29 mouse cellular contexts compared by ENCODE assay signal in genomic region chrX:11915984-11916383, GRCm38 (mm10).
A peak's percentile ranks its signal among the peaks of the same experiment; 100 is the strongest.
DNase-seq lines count a peak whose midpoint lies in the region; ATAC-seq and TF ChIP-seq lines count a peak whose summit lies in the region.
"Had no signal": no experiment of that assay in that cellular context is flagged by ENCODE, and none has a peak within 500 bp of the region (broad histone marks: within the 10 kb centered on the region; RNA-seq: fewer than 3 reads in every experiment).

No protein-coding gene starts in this region.

- no peak overlapping the region for H3K9ac ChIP-seq in embryonic facial prominence, embryonic 14.5 days (ENCODE audit: low read depth, low read length)
- H3K9ac ChIP-seq in hindbrain, postnatal 0 days (replicated peaks; ENCODE audit: low read length) = no peak overlapping the region
- H3K9ac ChIP-seq in hindbrain, embryonic 16.5 days (ENCODE audit: low read depth, low read length) = no peak overlapping the region
- H3K9ac ChIP-seq in neural tube, embryonic 13.5 days = no peak overlapping the region
- H3K9ac ChIP-seq in neural tube, embryonic 15.5 days (replicated peaks) = no peak overlapping the region
- no peak overlapping the region for H3K9ac ChIP-seq in forebrain, postnatal 0 days
- H3K9ac ChIP-seq: embryonic facial prominence, embryonic 15.5 days; heart, embryonic 15.5 days; hindbrain, embryonic 12.5 days; liver, embryonic 14.5 days had no signal

- H3K9me3 ChIP-seq in embryonic facial prominence, embryonic 14.5 days (ENCODE audit: control insufficient read depth, low read length) = no peaks in the 10 kb centered on the region
- H3K9me3 ChIP-seq in embryonic facial prominence, embryonic 10.5 days = no peaks in the 10 kb centered on the region
- H3K9me3 ChIP-seq in hindbrain, postnatal 0 days (ENCODE audit: low read length) = no peaks in the 10 kb centered on the region
- H3K9me3 ChIP-seq in hindbrain, embryonic 16.5 days (ENCODE audit: control insufficient read depth, low read length) = no peaks in the 10 kb centered on the region
- no peaks in the 10 kb centered on the region for H3K9me3 ChIP-seq in neural tube, embryonic 13.5 days
- no peaks in the 10 kb centered on the region for H3K9me3 ChIP-seq in neural tube, embryonic 15.5 days (replicated peaks)
- no peaks in the 10 kb centered on the region for H3K9me3 ChIP-seq in forebrain, postnatal 0 days (ENCODE audit: low read length)
- H3K9me3 ChIP-seq: embryonic facial prominence, embryonic 15.5 days; G1E; heart, embryonic 10.5 days; heart, embryonic 15.5 days; hindbrain, embryonic 12.5 days had no signal

- H3K4me2 ChIP-seq in embryonic facial prominence, embryonic 14.5 days (ENCODE audit: low read depth, low read length) = no peak overlapping the region
- no peak overlapping the region for H3K4me2 ChIP-seq in hindbrain, postnatal 0 days (ENCODE audit: low read depth, low read length)
- no peak overlapping the region for H3K4me2 ChIP-seq in hindbrain, embryonic 16.5 days (ENCODE audit: low read length)
- H3K4me2 ChIP-seq in neural tube, embryonic 13.5 days = no peak overlapping the region
- no peak overlapping the region for H3K4me2 ChIP-seq in neural tube, embryonic 15.5 days
- no peak overlapping the region for H3K4me2 ChIP-seq in forebrain, postnatal 0 days (ENCODE audit: low read depth)
- H3K4me2 ChIP-seq: embryonic facial prominence, embryonic 15.5 days; heart, embryonic 15.5 days; hindbrain, embryonic 12.5 days had no signal

- no peaks in the 10 kb centered on the region for H3K4me1 ChIP-seq in embryonic facial prominence, embryonic 14.5 days (ENCODE audit: control insufficient read depth, insufficient read depth, low read length)
- H3K4me1 ChIP-seq in embryonic facial prominence, embryonic 10.5 days = no peaks in the 10 kb centered on the region
- H3K4me1 ChIP-seq in hindbrain, postnatal 0 days (ENCODE audit: insufficient read depth, low read length) = no peaks in the 10 kb centered on the region
- H3K4me1 ChIP-seq in hindbrain, embryonic 16.5 days (ENCODE audit: control insufficient read depth, insufficient read depth, low read depth, low read length) = no peaks in the 10 kb centered on the region
- H3K4me1 ChIP-seq in neural tube, embryonic 13.5 days (replicated peaks) = no peaks in the 10 kb centered on the region
- no peaks in the 10 kb centered on the region for H3K4me1 ChIP-seq in neural tube, embryonic 15.5 days
- H3K4me1 ChIP-seq in forebrain, postnatal 0 days (ENCODE audit: insufficient read depth) = no peaks in the 10 kb centered on the region
- H3K4me1 ChIP-seq: embryonic facial prominence, embryonic 15.5 days; heart, embryonic 10.5 days; heart, embryonic 15.5 days; hindbrain, embryonic 12.5 days had no signal

- DNase-seq in embryonic facial prominence, embryonic 14.5 days (ENCODE audit: low spot score) = peak; percentile 10
- DNase-seq in embryonic facial prominence, embryonic 10.5 days (ENCODE audit: low spot score) = no peak
- DNase-seq in hindbrain, postnatal 0 days (ENCODE audit: low spot score) = peak; percentile 23
- DNase-seq in forebrain, postnatal 0 days = peak; percentile 17
- DNase-seq: adrenal gland, postnatal 10 days; cerebellum, adult 11-12 months; cerebellum, adult 9-11 months; gastrocnemius, postnatal 25 days; heart, adult 11 months; kidney, adult 18-20 months; kidney, postnatal 36 days; liver; lung, adult 2 months; lung, postnatal 10 days; retina, postnatal 1 day; thymus, adult 2 months; thymus, postnatal 36 days had no signal

- H3K27ac ChIP-seq in embryonic facial prominence, embryonic 14.5 days (replicated peaks; ENCODE audit: low read depth, low read length) = no peak overlapping the region
- H3K27ac ChIP-seq in embryonic facial prominence, embryonic 10.5 days (replicated peaks) = no peak overlapping the region
- no peak overlapping the region for H3K27ac ChIP-seq in hindbrain, postnatal 0 days
- no peak overlapping the region for H3K27ac ChIP-seq in hindbrain, embryonic 16.5 days (ENCODE audit: low read depth, low read length)
- peak overlapping the region; percentile 9; the same call in 1 of the 2 replicates for H3K27ac ChIP-seq in neural tube, embryonic 13.5 days (replicated peaks)
- H3K27ac ChIP-seq in neural tube, embryonic 15.5 days (replicated peaks) = no peak overlapping the region
- H3K27ac ChIP-seq in forebrain, postnatal 0 days (ENCODE audit: low read depth, low read length) = no peak overlapping the region
- H3K27ac ChIP-seq: embryonic facial prominence, embryonic 15.5 days; heart, embryonic 10.5 days; heart, embryonic 15.5 days; layer of hippocampus, adult 2 months; liver, embryonic 14.5 days; macrophage had no signal

- 57% methylated on average over 10 of the region's 10 CpGs for WGBS in embryonic facial prominence, embryonic 14.5 days
- WGBS in embryonic facial prominence, embryonic 10.5 days = 73% methylated on average over 10 of the region's 10 CpGs
- 44% methylated on average over 10 of the region's 10 CpGs for WGBS in hindbrain, postnatal 0 days
- 65% methylated on average over 10 of the region's 10 CpGs for WGBS in hindbrain, embryonic 16.5 days
- WGBS in neural tube, embryonic 13.5 days = 61% methylated on average over 10 of the region's 10 CpGs
- 52% methylated on average over 10 of the region's 10 CpGs for WGBS in neural tube, embryonic 15.5 days
- 47% methylated on average over 10 of the region's 10 CpGs for WGBS in forebrain, postnatal 0 days

- H3K27me3 ChIP-seq in embryonic facial prominence, embryonic 14.5 days (replicated peaks; ENCODE audit: control insufficient read depth, insufficient read depth, low read length) = no peaks in the 10 kb centered on the region
- peaks cover 89% of the 10 kb centered on the region for H3K27me3 ChIP-seq in embryonic facial prominence, embryonic 10.5 days (replicated peaks; ENCODE audit: low read depth, poor library complexity, severe bottlenecking)
- no peaks in the 10 kb centered on the region for H3K27me3 ChIP-seq in hindbrain, postnatal 0 days (ENCODE audit: insufficient read depth, low read length)
- H3K27me3 ChIP-seq in hindbrain, embryonic 16.5 days (replicated peaks; ENCODE audit: control insufficient read depth, insufficient read depth, low read length) = no peaks in the 10 kb centered on the region; the same call in 1 of the 2 replicates
- H3K27me3 ChIP-seq in neural tube, embryonic 13.5 days = peaks cover 2% of the 10 kb centered on the region; the same call in 1 of the 2 replicates
- H3K27me3 ChIP-seq in neural tube, embryonic 15.5 days (replicated peaks) = no peaks in the 10 kb centered on the region
- H3K27me3 ChIP-seq in forebrain, postnatal 0 days (ENCODE audit: insufficient read depth, low read length) = no peaks in the 10 kb centered on the region
- H3K27me3 ChIP-seq: Patski had no signal

- ATAC-seq in embryonic facial prominence, embryonic 14.5 days (ENCODE audit: low read depth) = no peak
- no peak for ATAC-seq in hindbrain, postnatal 0 days
- no peak for ATAC-seq in hindbrain, embryonic 16.5 days
- no peak for ATAC-seq in neural tube, embryonic 13.5 days (ENCODE audit: low read depth)
- ATAC-seq in neural tube, embryonic 15.5 days (ENCODE audit: low FRiP score) = no peak
- peak; percentile 45 for ATAC-seq in forebrain, postnatal 0 days
- ATAC-seq: Patski had no signal

- no peak overlapping the region for H3K4me3 ChIP-seq in embryonic facial prominence, embryonic 14.5 days (ENCODE audit: low read depth, low read length)
- H3K4me3 ChIP-seq in embryonic facial prominence, embryonic 10.5 days = no peak overlapping the region
- no peak overlapping the region for H3K4me3 ChIP-seq in hindbrain, postnatal 0 days (ENCODE audit: low read length)
- H3K4me3 ChIP-seq in hindbrain, embryonic 16.5 days (ENCODE audit: low read length) = no peak overlapping the region
- H3K4me3 ChIP-seq in neural tube, embryonic 13.5 days = no peak overlapping the region
- no peak overlapping the region for H3K4me3 ChIP-seq in neural tube, embryonic 15.5 days (replicated peaks)
- no peak overlapping the region for H3K4me3 ChIP-seq in forebrain, postnatal 0 days (ENCODE audit: low read depth, low read length)
- H3K4me3 ChIP-seq: embryonic facial prominence, embryonic 15.5 days; heart, embryonic 10.5 days; heart, embryonic 15.5 days; hindbrain, embryonic 12.5 days; layer of hippocampus, adult 2 months had no signal

- TF ChIP-seq CTCF in hindbrain, postnatal 0 days (IDR thresholded peaks at IDR 0.05; ENCODE audit: low read depth) = no peak
- no peak for TF ChIP-seq CTCF in forebrain, postnatal 0 days (IDR thresholded peaks at IDR 0.05; ENCODE audit: low read depth)

- H3K36me3 ChIP-seq in embryonic facial prominence, embryonic 14.5 days (ENCODE audit: control insufficient read depth, insufficient read depth, low read length) = no peaks in the 10 kb centered on the region
- H3K36me3 ChIP-seq in embryonic facial prominence, embryonic 10.5 days (replicated peaks) = no peaks in the 10 kb centered on the region
- H3K36me3 ChIP-seq in hindbrain, postnatal 0 days (ENCODE audit: insufficient read depth, low read length) = no peaks in the 10 kb centered on the region
- no peaks in the 10 kb centered on the region for H3K36me3 ChIP-seq in hindbrain, embryonic 16.5 days (ENCODE audit: control insufficient read depth, insufficient read depth, low read length)
- H3K36me3 ChIP-seq in neural tube, embryonic 13.5 days = no peaks in the 10 kb centered on the region
- H3K36me3 ChIP-seq in neural tube, embryonic 15.5 days = no peaks in the 10 kb centered on the region
- H3K36me3 ChIP-seq in forebrain, postnatal 0 days (ENCODE audit: insufficient read depth) = no peaks in the 10 kb centered on the region
- H3K36me3 ChIP-seq: embryonic facial prominence, embryonic 15.5 days; G1E; heart, embryonic 10.5 days; heart, embryonic 15.5 days; hindbrain, embryonic 12.5 days had no signal
